In genomic region chr10:61024166-61024565, GRCm38 (mm10) we compare ENCODE assay signal across 23 mouse cellular contexts.
DNase-seq lines count a peak whose midpoint lies in the region; ATAC-seq lines count a peak whose summit lies in the region.
"Had no signal": no experiment of that assay in that cellular context is flagged by ENCODE, and none has a peak within 500 bp of the region (broad histone marks: within the 10 kb centered on the region; RNA-seq: fewer than 3 reads in every experiment).

No protein-coding gene starts in this region.

- no peaks in the 10 kb centered on the region for H3K4me1 ChIP-seq in kidney, embryonic 16.5 days (ENCODE audit: insufficient read depth, low read length)

- no peak overlapping the region for H3K27ac ChIP-seq in kidney, embryonic 16.5 days (ENCODE audit: low read length)
- H3K27ac ChIP-seq: embryonic facial prominence, embryonic 12.5 days; embryonic facial prominence, embryonic 15.5 days; heart, adult 2 months; heart, embryonic 10.5 days; heart, embryonic 13.5 days; hindbrain, embryonic 14.5 days; hindbrain, postnatal 0 days had no signal

- 22% methylated on average over 3 of the region's 3 CpGs for whole genome bisulfite sequencing in kidney, embryonic 16.5 days

- peak; percentile 13 for DNase-seq in kidney, adult 18-20 months
- no peak for DNase-seq in kidney, postnatal 10 days
- peak; percentile 37 for DNase-seq in kidney, adult 9 months
- DNase-seq in R1 (ENCODE audit: low read depth, low spot score), result peak; percentile 47
- peak; percentile 23 to 45 for DNase-seq in kidney, postnatal 25 days
- no peak for DNase-seq in urinary bladder, postnatal 36 days (ENCODE audit: low spot score in 2 of 2)
- DNase-seq in adrenal gland, adult 18-20 months (ENCODE audit: low spot score in 2 of 2), result no peak
- DNase-seq: adrenal gland, adult 2 months; B cell, adult 2 months; cerebellum, adult 11 months; cerebellum, adult 2 months; cerebellum, adult 9-11 months; cerebellum, postnatal 25 days; gastrocnemius, postnatal 36 days; heart, adult 2 months had no signal

- no peak overlapping the region for H3K4me2 ChIP-seq in kidney, embryonic 16.5 days (replicated peaks; ENCODE audit: low read depth, low read length)
- H3K4me2 ChIP-seq: embryonic facial prominence, embryonic 12.5 days; embryonic facial prominence, embryonic 15.5 days; heart, embryonic 13.5 days; hindbrain, embryonic 14.5 days had no signal

- no peak for ATAC-seq in kidney, embryonic 16.5 days (ENCODE audit: low FRiP score, low TSS enrichment)
- ATAC-seq: forebrain, embryonic 14.5 days; hindbrain, postnatal 0 days had no signal

- H3K27me3 ChIP-seq in kidney, embryonic 16.5 days (ENCODE audit: insufficient read depth, low read length), result no peaks in the 10 kb centered on the region
- H3K27me3 ChIP-seq: embryonic facial prominence, embryonic 12.5 days; embryonic facial prominence, embryonic 15.5 days had no signal

- no peaks in the 10 kb centered on the region for H3K36me3 ChIP-seq in kidney, embryonic 16.5 days (ENCODE audit: insufficient read depth, low read length)
- H3K36me3 ChIP-seq: embryonic facial prominence, embryonic 12.5 days; embryonic facial prominence, embryonic 15.5 days; heart, embryonic 10.5 days; heart, embryonic 13.5 days had no signal

- no peak overlapping the region for H3K4me3 ChIP-seq in kidney, embryonic 16.5 days (ENCODE audit: low read length)
- H3K4me3 ChIP-seq: embryonic facial prominence, embryonic 12.5 days; embryonic facial prominence, embryonic 15.5 days; heart, adult 2 months; heart, embryonic 10.5 days; heart, embryonic 13.5 days had no signal

- no peaks in the 10 kb centered on the region for H3K9me3 ChIP-seq in kidney, embryonic 16.5 days (ENCODE audit: low read length)
- H3K9me3 ChIP-seq: embryonic facial prominence, embryonic 12.5 days; embryonic facial prominence, embryonic 15.5 days; heart, embryonic 10.5 days; heart, embryonic 13.5 days had no signal

- no peak overlapping the region for H3K9ac ChIP-seq in kidney, embryonic 16.5 days (replicated peaks; ENCODE audit: low read length)
- H3K9ac ChIP-seq: embryonic facial prominence, embryonic 12.5 days; embryonic facial prominence, embryonic 15.5 days; heart, embryonic 13.5 days; hindbrain, embryonic 14.5 days had no signal

Comparison
In these comparisons a context has a peak if more than half of its experiments do, and no peak if none do; other contexts are left out.
1. DNase-seq: peak in kidney, adult 18-20 months (single experiment), kidney, adult 9 months (single experiment), R1 (single experiment) and kidney, postnatal 25 days (2 of 2); none in kidney, postnatal 10 days (single experiment), urinary bladder, postnatal 36 days (0 of 2) and adrenal gland, adult 18-20 months (0 of 2).